Mouse (Mus musculus): ENCODE measurements around the gene Pam16.

DNA sequence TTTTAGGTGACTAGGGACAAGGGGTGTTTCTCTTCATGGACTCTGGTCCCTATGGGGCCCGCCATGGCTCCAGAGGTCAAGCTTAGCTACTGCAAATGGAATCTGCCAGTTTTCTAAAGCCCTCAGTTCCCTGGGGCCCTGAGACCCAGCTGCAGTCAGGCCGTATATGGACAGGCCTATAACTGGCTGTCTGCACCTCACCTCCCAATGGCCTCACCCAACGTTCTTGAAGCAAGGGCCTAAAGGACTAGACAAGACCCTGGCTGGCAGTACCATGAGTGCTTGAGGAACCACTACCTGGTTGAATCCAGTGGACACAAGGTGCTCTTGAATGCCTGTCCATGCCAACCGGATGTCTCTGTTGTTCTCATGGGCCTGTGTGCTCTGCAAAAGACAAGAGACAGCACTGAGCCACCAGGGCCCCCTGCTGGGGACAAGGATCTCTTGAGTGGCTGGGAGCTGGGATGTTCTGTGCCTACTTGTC is 30.5 kb upstream of the Pam16 start:
- TF ChIP-seq POLR2A (IDR thresholded peaks at IDR 0.05; ENCODE audit: insufficient read depth, low read length) (no peak), CTCF (IDR thresholded peaks at IDR 0.05; ENCODE audit: low read depth, low read length) (no peak)
